Mouse (Mus musculus) granulocyte monocyte progenitor cell, adult 5-6 weeks (primary cell): ENCODE data around the gene Xpr1. TPM values are rescaled to one million over a fixed set of nuclear protein-coding genes. Genes with fewer than 3 reads are reported as not detected.
A peak's percentile ranks its signal among the peaks of the same experiment; 100 is the strongest.
"Not testable (repeated sequence)": the region's sequence is repeated elsewhere in the genome, so short reads cannot be mapped to it uniquely, and the experiment has no call there.

Experiments
- ATAC-seq: replicated peaks from 2 replicates; pipeline ENCODE4 v1.8.0; 2016; ENCODE audit warnings: mild to moderate bottlenecking, moderate TSS enrichment, inconsistent platforms; ENCODE audit not compliant: poor library complexity, severe bottlenecking
- total RNA-seq, 2 experiments: library from RNA; stranded (forward) in 1 of 2; stranded (reverse) in 1 of 2; fragments of 200-712, 200-1000 nt in 1 of 2; fragments of >200 nt in 1 of 2; fragmentation: Nextera tagmentation in 1 of 2; gene quantifications; 2 replicates each; pipeline ENCODE4 v1.2.3; 2014 to 2017

Xpr1 gene
- total RNA-seq, 2 experiments from 2014 or later, result 12.9 to 29.0 TPM

DNA sequence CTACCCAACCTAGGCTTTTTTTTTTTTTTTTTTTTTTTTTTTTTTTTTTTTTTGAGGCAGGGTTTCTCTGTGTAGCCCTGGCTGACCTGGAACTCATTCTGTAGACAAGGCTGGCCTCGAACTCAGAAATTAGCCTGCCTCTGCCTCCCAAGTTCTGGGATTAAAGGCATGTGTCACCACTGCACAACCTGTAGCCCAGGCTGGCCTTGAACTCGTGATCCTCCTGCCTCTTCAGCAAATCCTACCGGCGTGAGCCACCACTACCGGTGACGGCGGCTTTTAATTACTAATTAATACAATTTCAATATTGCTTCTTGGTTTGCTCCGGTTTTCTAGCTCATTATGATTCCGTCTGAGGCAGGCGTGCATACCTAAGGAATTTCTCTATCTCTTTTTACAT, 154.7 kb downstream of the Xpr1 start:
- ATAC-seq, result not testable (repeated sequence)

DNA sequence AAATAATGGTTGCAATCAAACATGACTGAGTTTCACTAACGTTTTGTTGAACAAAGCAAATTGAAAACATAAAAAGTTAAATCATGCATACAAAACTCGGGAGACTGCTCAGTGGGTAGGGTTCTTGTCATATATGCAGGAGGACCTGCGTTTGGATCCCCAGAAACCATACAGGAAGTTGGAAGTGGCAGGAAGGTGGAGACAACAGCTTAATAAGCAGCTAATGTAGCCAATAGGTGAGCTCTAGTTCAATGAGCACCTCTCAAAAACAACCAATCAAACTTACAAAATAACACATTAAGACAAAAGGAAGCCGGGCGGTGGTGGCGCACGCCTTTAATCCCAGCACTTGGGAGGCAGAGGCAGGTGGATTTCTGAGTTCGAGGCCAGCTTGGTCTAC, 162.9 kb downstream of the Xpr1 start:
- ATAC-seq, result no peak

GRCm38 (mm10) chr1:155253126-155253525, 164.1 kb downstream of the Xpr1 start:
- ATAC-seq, result no peak

DNA sequence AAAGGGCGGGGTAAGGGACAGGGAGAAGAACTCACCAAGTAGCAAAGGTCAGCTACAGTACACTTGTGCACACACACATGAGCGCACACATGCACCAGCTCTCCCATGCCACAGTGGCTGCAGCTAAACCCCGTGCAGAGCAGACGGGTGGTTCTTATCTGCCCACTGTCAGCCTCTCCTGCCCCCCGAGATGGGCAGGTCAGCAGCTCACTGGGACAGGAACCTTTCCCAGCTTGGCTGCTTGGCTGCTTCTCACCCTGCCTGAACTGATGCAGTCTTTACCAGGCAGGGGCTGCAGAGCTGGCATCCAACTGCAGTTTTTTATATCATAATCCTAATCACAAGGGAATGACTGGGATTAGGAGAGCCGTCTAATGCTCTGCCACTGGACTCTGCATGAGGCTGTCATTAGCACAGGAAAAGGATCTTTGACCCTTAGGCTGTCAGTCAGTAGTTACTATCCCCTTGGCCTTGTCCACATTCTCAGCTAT, 164.5 kb downstream of the Xpr1 start:
- no peak for ATAC-seq

GRCm38 (mm10) chr1:155251596-155251995, 165.6 kb downstream of the Xpr1 start:
- no peak for ATAC-seq

GRCm38 (mm10) chr1:155250531-155251135, 166.6 kb downstream of the Xpr1 start:
- no peak for ATAC-seq

GRCm38 (mm10) chr1:155249896-155250295, 167.3 kb downstream of the Xpr1 start:
- no peak for ATAC-seq

DNA sequence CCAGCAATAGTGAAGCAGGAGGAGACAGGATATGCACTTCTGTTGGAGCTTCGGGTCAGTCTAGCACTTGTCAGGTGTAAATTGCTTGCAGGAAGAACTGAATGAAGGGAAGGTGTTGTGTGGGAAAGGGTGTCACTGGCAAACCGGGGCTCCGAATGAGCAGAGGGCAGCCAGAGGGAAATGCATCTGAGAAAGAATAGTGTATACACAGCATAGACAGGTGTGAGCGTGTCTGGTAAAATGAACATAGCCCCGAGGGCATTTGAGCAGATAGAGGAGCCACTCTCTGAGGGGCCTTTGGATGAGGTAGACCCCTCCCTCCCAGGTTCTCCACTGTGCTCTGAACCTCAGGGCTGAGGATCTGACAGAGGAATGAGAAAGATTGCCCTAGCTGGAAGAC, 169.2 kb downstream of the Xpr1 start:
- no peak for ATAC-seq

DNA sequence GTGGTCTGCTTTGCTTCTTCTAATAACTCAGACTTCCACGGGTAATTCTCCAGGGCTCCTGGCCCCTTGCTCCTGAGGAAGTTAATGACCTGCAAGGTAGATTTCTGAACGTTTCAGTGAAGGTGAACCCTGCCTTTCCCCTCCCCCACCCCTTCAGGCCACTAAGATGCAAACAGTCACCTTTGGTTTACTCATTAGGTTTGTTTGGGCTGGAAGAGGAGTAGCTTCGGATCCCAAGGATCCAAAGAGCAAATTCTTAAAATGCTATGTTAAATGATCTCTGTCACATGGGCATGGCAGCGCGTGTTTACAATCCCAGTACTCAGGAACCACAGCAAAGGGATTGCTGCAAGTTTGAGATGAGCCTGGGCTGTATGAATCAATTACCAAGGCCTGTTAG, 169.8 kb downstream of the Xpr1 start:
- no peak for ATAC-seq

DNA sequence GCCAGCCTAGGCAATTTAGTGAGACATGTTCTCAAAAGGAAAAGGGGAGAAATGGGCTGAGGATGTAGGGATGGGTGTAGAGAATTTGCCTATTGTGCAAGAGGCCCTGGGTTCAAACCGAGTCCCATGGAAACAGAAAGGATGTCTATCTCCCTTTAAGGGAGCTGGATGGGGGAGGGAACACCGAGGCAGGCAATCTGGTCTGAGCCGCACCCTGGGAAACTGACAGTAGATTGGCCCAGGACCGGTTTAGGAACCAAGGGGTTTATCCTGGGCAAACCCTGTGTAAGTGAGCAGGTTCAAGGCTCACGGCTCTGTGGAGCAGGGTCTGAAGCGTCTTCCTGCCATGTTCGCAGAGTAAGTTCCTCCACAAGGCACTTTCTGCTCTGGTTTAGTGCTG, 171.7 kb downstream of the Xpr1 start:
- no peak for ATAC-seq

GRCm38 (mm10) chr1:155244771-155245211, 172.4 kb downstream of the Xpr1 start:
- 0 out of 2 replicates have a peak, but pooled peaks have one; percentile 23 for ATAC-seq

DNA sequence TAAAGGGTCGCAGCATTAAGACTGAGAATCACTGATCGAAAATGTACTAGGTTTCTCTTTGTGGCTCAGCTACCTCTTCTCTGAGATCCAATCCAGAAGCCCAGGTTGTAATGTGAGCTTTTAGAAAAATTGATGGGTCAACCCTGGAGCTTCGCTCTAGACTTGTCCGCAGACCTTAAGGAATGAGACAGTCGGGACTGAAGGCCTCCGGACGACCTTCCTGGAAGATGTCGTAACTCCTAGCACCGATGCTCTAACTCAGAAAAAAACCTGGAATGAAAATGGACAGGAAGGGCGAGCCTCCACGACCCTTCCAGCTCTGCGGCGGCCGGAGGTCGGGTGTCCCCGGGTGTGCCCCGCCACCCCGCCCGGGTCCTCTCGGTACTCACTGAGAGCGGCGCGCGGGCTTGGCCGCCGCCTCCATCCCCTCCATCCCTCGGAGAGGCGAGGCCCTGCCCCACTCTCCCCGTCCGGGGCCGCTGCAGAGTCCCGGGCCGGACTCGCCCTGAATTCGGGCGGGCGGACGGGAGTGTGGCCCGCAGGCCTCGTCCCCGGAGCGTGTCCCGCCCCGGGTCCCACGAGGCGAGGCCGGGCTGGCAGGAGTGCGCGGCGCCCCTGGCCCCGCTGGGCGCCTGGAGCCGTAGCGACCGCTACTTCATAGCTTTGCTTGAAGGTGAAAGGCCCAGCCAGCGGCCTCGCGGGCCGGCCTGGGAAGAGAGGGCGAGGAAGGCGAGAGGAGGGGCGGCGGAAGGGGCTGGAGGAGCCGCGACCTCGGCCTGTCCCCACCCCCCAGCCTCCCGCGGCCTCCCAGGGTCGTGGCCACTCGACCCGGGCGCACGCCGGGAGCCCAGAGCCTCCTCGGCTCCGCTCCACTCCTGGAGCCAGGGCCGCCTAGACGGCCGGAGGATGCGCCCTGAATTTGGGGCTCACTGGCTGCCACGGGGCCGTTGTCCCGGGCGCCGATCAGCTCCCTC, 173.1 kb downstream of the Xpr1 start, which contains the start of gene BC034090:
Gene BC034090, minus strand, starts transcription at position 648 of the 974 bp plus-strand sequence.
- ATAC-seq, result peak; percentile 43

GRCm38 (mm10) chr1:155242488-155242745, 174.8 kb downstream of the Xpr1 start:
- ATAC-seq, result no peak

DNA sequence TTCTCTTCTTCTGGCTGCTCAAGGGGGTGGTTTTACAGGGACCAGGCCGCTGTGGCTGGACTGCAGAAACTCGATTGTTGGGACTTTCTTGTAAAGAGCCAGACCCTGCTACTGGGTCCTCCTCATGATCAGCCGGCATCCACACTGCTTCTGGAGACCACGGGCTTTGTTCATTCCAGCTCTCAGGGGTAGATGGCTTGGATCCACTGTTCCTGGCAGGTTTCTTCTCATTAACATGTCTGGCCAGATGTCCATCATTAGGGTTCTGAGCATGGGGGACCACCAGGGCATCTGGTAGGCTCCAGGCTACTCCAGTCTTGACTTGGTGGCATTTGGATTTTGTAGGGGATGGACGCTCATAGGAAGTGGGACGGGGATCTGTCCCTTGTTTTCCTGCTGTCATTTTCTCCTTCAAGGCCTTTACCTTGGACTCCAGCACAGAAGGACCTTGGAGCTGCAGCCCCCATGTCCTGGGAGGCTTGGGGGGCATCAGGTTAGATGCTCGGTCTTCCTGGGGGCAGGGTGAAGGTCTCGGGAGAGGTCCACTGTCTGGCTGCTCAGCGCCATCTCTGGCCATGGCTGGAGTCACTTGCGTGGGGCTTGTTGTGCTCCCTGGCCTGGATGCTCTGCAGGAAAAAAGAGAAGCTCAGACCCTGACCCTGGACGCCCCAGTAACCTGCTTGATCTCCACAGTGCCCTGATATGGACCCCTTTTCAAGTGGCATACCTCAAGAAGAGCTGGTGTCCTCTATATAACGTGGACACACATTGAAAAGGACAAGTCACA, 175.3 kb downstream of the Xpr1 start:
- no peak for ATAC-seq

GRCm38 (mm10) chr1:155239962-155240717, 177.1 kb downstream of the Xpr1 start:
- ATAC-seq, result no peak

GRCm38 (mm10) chr1:155239169-155239568, 178.0 kb downstream of the Xpr1 start:
- ATAC-seq, result no peak

DNA sequence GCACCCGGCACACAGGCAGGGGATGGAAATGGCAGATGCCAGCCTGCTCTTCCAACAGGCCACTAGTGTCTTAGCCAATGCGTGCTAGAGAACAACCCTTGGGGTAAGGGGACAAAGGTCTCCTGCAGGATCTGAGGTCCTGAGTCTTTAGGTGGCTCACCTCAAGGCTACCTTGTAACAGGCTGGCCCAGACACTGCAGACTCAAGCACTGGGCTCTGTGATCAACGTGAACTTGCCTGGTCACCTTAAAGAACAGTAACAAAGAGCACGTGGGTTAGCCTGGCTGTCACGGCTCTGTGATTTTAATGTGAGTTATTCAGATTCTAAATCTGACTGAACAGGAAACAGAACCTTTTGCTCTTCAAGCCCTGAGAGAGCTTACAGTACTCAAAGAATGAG, 179.1 kb downstream of the Xpr1 start:
- no peak for ATAC-seq

DNA sequence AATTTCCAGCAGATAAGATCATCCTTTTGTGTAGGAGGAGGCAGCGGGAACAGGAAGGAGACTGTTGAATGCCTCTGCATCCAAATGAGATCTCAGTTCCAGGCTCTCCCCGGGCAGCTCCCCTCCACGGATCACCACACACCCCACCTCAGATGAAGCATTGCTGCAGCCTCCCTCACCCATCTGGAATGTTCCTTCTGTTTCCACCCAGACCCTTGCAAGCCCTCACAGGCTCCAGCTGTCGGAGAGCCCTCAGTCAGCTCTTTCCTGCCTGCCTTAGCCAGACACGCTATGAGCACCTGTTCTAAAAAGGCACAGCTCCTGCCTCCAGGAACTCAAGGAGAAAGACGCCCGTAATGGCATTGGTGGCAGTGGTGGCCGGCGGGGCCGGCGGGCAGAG, 179.8 kb downstream of the Xpr1 start:
- no peak for ATAC-seq

- ATAC-seq, result no peak
Measured at GRCm38 (mm10) chr1:155236306-155237024, 180.8 kb downstream of the Xpr1 start.
